Mouse (Mus musculus) hindbrain, embryonic 13.5 days (tissue): Measurements from ENCODE around the gene Tmem30a. TPM values are rescaled to one million over a fixed set of nuclear protein-coding genes. Genes with fewer than 3 reads are reported as not detected.

Experiments used
- ATAC-seq: fragments of 200-750 bp; cut with Nextera tagmentation; 2 replicates; pipeline ENCODE4 v1.8.0; 2017; ENCODE audit warnings: moderate TSS enrichment; ENCODE audit not compliant: low FRiP score
- H3K27ac ChIP-seq: fragments of 300-500 bp; sonication (generic); 2 replicates; pipeline ENCODE4 v1.5.1; 2015; ENCODE audit warnings: inconsistent platforms, mild to moderate bottlenecking, moderate library complexity
- H3K27me3 ChIP-seq: fragments of 300-500 bp; sonication (generic); 2 replicates; pipeline ENCODE4 v1.6.1; 2015; ENCODE audit warnings: mild to moderate bottlenecking, inconsistent platforms
- H3K36me3 ChIP-seq: fragments of 300-500 bp; sonication (generic); 2 replicates; pipeline ENCODE4 v1.6.1; 2015; ENCODE audit warnings: mild to moderate bottlenecking, inconsistent platforms
- H3K4me1 ChIP-seq: fragments of 300-500 bp; sonication (generic); replicated peaks from 2 replicates; pipeline ENCODE4 v1.6.1; 2015; ENCODE audit warnings: inconsistent platforms
- H3K4me2 ChIP-seq: fragments of 300-500 bp; sonication (generic); 2 replicates; pipeline ENCODE4 v1.6.1; 2015; ENCODE audit warnings: inconsistent platforms, mild to moderate bottlenecking, moderate library complexity
- H3K4me3 ChIP-seq: fragments of 300-500 bp; sonication (generic); 2 replicates; pipeline ENCODE4 v1.5.1; 2015; ENCODE audit warnings: mild to moderate bottlenecking, inconsistent platforms
- H3K9ac ChIP-seq: fragments of 300-500 bp; sonication (generic); 2 replicates; pipeline ENCODE4 v1.6.1; 2015; ENCODE audit warnings: mild to moderate bottlenecking, inconsistent platforms
- H3K9me3 ChIP-seq: fragments of 300-500 bp; sonication (generic); 2 replicates; pipeline ENCODE4 v1.6.1; 2016; ENCODE audit warnings: inconsistent platforms
- WGBS: fragments of 180-500 bp; shearing (Covaris S2); methylation state at CpG from one replicate; pipeline ENCODE4 v1.1.7; 2015; 5-methylcytosine and 5-hydroxymethylcytosine counted together
- polyA plus RNA-seq: library from polyadenylated mRNA; unstranded; fragments of >200 nt; fragmentation: Nextera tagmentation; extraction: Ambion mirVana; gene quantifications from 2 replicates; pipeline ENCODE4 v1.2.1, GENCODE M21; 2015

Gene Tmem30a
- polyA plus RNA-seq, 1 experiment from 2014 or later, result 112 TPM

- Histone ChIP-seq H3K27me3 (peaks cover 30% of the 10 kb centered on the region), H3K4me2 (no peak overlapping the region), H3K27ac (no peak overlapping the region), H3K9ac (no peak overlapping the region), H3K4me1 (peaks cover 26% of the 10 kb centered on the region), H3K9me3 (no peaks in the 10 kb centered on the region), H3K4me3 (no peak overlapping the region), H3K36me3 (no peaks in the 10 kb centered on the region)
- no peak for ATAC-seq
- WGBS, result 36% methylated on average over 5 of the region's 5 CpGs
These were observed 70.2 kb downstream of the Tmem30a start for GRCm38 (mm10) chr9:79723090-79723489.

GRCm38 (mm10) chr9:79721056-79721455 lies 72.3 kb downstream of the Tmem30a start:
- H3K9me3 ChIP-seq, result no peaks in the 10 kb centered on the region
- peaks cover 39% of the 10 kb centered on the region for H3K27me3 ChIP-seq
- no peak overlapping the region for H3K9ac ChIP-seq
- no peak overlapping the region for H3K27ac ChIP-seq
- peaks cover 38% of the 10 kb centered on the region for H3K4me1 ChIP-seq
- ATAC-seq, result no peak
- peak overlapping the region; percentile 98 for H3K4me2 ChIP-seq
- WGBS, result 10% methylated on average over 9 of the region's 9 CpGs
- no peaks in the 10 kb centered on the region for H3K36me3 ChIP-seq
- H3K4me3 ChIP-seq, result 0 out of 2 replicates have a peak overlapping the region, but pooled peaks have one; percentile 7

- Histone ChIP-seq H3K4me3 (0 out of 2 replicates have a peak overlapping the region, but pooled peaks have one; percentile 55), H3K9ac (no peak overlapping the region), H3K9me3 (no peaks in the 10 kb centered on the region), H3K36me3 (no peaks in the 10 kb centered on the region), H3K4me2 (peak overlapping the region; percentile 98), H3K27me3 (peaks cover 43% of the 10 kb centered on the region), H3K4me1 (peaks cover 38% of the 10 kb centered on the region), H3K27ac (no peak overlapping the region)
- no peak for ATAC-seq
- WGBS, result 24% methylated on average over 9 of the region's 9 CpGs
These were observed 73.2 kb downstream of the Tmem30a start for GRCm38 (mm10) chr9:79720143-79720542.

- peak overlapping the region; percentile 63; the same call in 1 of the 2 replicates for H3K9ac ChIP-seq
- no peaks in the 10 kb centered on the region for H3K36me3 ChIP-seq
- no peaks in the 10 kb centered on the region for H3K9me3 ChIP-seq
- peak overlapping the region; percentile 55 for H3K4me3 ChIP-seq
- WGBS, result 2% methylated on average over 28 of the region's 28 CpGs
- ATAC-seq, result 0 out of 2 replicates have a peak, but pooled peaks have one; percentile 15
- H3K4me2 ChIP-seq, result peak overlapping the region; percentile 98
- peaks cover 46% of the 10 kb centered on the region for H3K27me3 ChIP-seq
- no peak overlapping the region for H3K27ac ChIP-seq
- H3K4me1 ChIP-seq, result peaks cover 44% of the 10 kb centered on the region
These were observed 73.9 kb downstream of the Tmem30a start for GRCm38 (mm10) chr9:79719451-79719850.

Other genes with a start within 250 kb of the Tmem30a start
- 6.8 and 12.6 TPM in 2 replicates for gene Col12a1, start 74.7 kb downstream of the Tmem30a start, polyA plus RNA-seq
- 826 and 836 TPM in 2 replicates for gene Cox7a2, start 33.6 kb downstream of the Tmem30a start, polyA plus RNA-seq
- gene Filip1, start 219.3 kb upstream of the Tmem30a start, polyA plus RNA-seq, result 2.6 and 3.4 TPM in 2 replicates